Mouse (Mus musculus): ENCODE results near the gene Mab21l2.

DNA sequence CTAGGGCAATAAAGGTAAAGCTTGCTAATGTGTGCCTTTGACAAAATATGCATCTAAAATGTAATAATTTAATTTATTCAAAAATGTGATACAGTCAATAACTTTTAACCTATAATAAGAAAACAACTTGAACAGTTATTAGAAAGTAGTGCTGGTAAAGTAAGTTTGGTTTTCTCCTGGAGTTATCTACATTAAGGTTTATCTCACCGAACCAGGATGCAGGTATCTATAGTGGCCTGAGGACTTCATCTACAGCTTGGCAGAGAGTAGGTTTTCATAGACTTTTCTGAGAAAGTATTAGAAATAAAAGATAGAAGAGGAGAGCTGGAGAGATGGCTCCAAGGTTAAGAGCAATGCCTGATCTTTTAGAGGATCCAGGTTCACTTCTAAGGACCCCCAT is 13.0 kb upstream of the Mab21l2 start:
- no peak for TF ChIP-seq CTCF (IDR thresholded peaks at IDR 0.05; ENCODE audit: insufficient read depth, low read depth, low read length)
- no peak for TF ChIP-seq POLR2A (IDR thresholded peaks at IDR 0.05; ENCODE audit: insufficient read depth, low read depth, low read length)

All from olfactory bulb, adult 2 months (tissue).